Mouse (Mus musculus): ENCODE measurements around the gene Rpl13a. TPM values are rescaled to one million over a fixed set of nuclear protein-coding genes. Genes with fewer than 3 reads are reported as not detected.

The Rpl13a gene
- polyA plus RNA-seq, 1 experiment from 2014 or later, result 1,188 TPM

- Histone ChIP-seq H3K4me1 (peaks cover 36% of the 10 kb centered on the region), H3K9ac (no peak overlapping the region), H3K9me3 (replicated peaks) (no peaks in the 10 kb centered on the region; the same call in 1 of the 2 replicates), H3K4me3 (peak overlapping the region; percentile 50), H3K27me3 (peaks cover 84% of the 10 kb centered on the region), H3K27ac (no peak overlapping the region), H3K4me2 (peak overlapping the region; percentile 65), H3K36me3 (ENCODE audit: poor library complexity, severe bottlenecking) (no peaks in the 10 kb centered on the region)
- 42% methylated on average over 11 of the region's 11 CpGs for WGBS
- ATAC-seq, result no peak
These were observed 37.1 kb upstream of the Rpl13a start for GRCm38 (mm10) chr7:45165701-45166100.

- peaks cover 76% of the 10 kb centered on the region for H3K27me3 ChIP-seq
- ATAC-seq, result no peak
- H3K9ac ChIP-seq, result peak overlapping the region; percentile 68; the same call in 1 of the 2 replicates
- no peaks in the 10 kb centered on the region; the same call in 1 of the 2 replicates for H3K9me3 ChIP-seq (replicated peaks)
- H3K4me1 ChIP-seq, result peaks cover 36% of the 10 kb centered on the region
- no peak overlapping the region for H3K27ac ChIP-seq
- peak overlapping the region; percentile 50 for H3K4me3 ChIP-seq
- peak overlapping the region; percentile 65 for H3K4me2 ChIP-seq
- 63% methylated on average over 5 of the region's 5 CpGs for WGBS
- H3K36me3 ChIP-seq (ENCODE audit: poor library complexity, severe bottlenecking), result peaks cover 5% of the 10 kb centered on the region; the same call in 1 of the 2 replicates
These were observed 36.3 kb upstream of the Rpl13a start for GRCm38 (mm10) chr7:45164833-45165232.

GRCm38 (mm10) chr7:45163735-45164490 is 35.4 kb upstream of the Rpl13a start, which contains the start of gene Slc17a7:
Slc17a7 (plus strand) TSS chr7:45163949.
- no peak for ATAC-seq
- H3K4me3 ChIP-seq, result peak within 1 kb of the TSS; percentile 50
- peak within 1 kb of the TSS; percentile 25; the same call in 1 of the 2 replicates for H3K27ac ChIP-seq
- H3K9me3 ChIP-seq (replicated peaks), result no peaks in the 10 kb centered on the region
- H3K27me3 ChIP-seq, result peaks cover 67% of the 10 kb centered on the region
- WGBS, result 1% methylated on average over 39 of the region's 41 CpGs
- peaks cover 13% of the 10 kb centered on the region for H3K36me3 ChIP-seq (ENCODE audit: poor library complexity, severe bottlenecking)
- H3K4me1 ChIP-seq, result peaks cover 35% of the 10 kb centered on the region
- peak within 1 kb of the TSS; percentile 68 for H3K9ac ChIP-seq
- peak within 1 kb of the TSS; percentile 65 for H3K4me2 ChIP-seq

- H3K27me3 ChIP-seq, result peaks cover 59% of the 10 kb centered on the region
- no peak for ATAC-seq
- 75% methylated on average over 9 of the region's 9 CpGs for WGBS
These were observed 34.5 kb upstream of the Rpl13a start for GRCm38 (mm10) chr7:45162996-45163615.

GRCm38 (mm10) chr7:45162551-45162950 is 34.0 kb upstream of the Rpl13a start:
- ATAC-seq, result peak; percentile 13; the same call in 1 of the 2 replicates
- Histone ChIP-seq H3K9me3 (replicated peaks) (no peaks in the 10 kb centered on the region), H3K27me3 (peaks cover 53% of the 10 kb centered on the region), H3K4me3 (peak overlapping the region; percentile 35), H3K4me1 (peaks cover 22% of the 10 kb centered on the region), H3K4me2 (peak overlapping the region; percentile 64), H3K9ac (peak overlapping the region; percentile 34), H3K36me3 (ENCODE audit: poor library complexity, severe bottlenecking) (peaks cover 27% of the 10 kb centered on the region), H3K27ac (peak overlapping the region; percentile 14; the same call in 1 of the 2 replicates)
- WGBS, result 29% methylated on average over 6 of the region's 6 CpGs

More at GRCm38 (mm10) chr7:45162996-45163615, 34.5 kb upstream of the Rpl13a start:
- Histone ChIP-seq H3K4me1 (peaks cover 27% of the 10 kb centered on the region), H3K36me3 (ENCODE audit: poor library complexity, severe bottlenecking) (peaks cover 21% of the 10 kb centered on the region), H3K27ac (no peak overlapping the region), H3K9ac (no peak overlapping the region), H3K9me3 (replicated peaks) (no peaks in the 10 kb centered on the region), H3K4me3 (peak overlapping the region; percentile 50; the same call in 1 of the 2 replicates), H3K4me2 (peak overlapping the region; percentile 65; the same call in 1 of the 2 replicates)

GRCm38 (mm10) chr7:45161612-45162473 is 33.3 kb upstream of the Rpl13a start:
- peak overlapping the region; percentile 64 for H3K4me2 ChIP-seq
- H3K27ac ChIP-seq, result peak overlapping the region; percentile 32; the same call in 1 of the 2 replicates
- peak; percentile 88 for ATAC-seq
- 5% methylated on average over 35 of the region's 35 CpGs for WGBS
- H3K9me3 ChIP-seq (replicated peaks), result no peaks in the 10 kb centered on the region
- H3K9ac ChIP-seq, result peak overlapping the region; percentile 34
- peak overlapping the region; percentile 35 for H3K4me3 ChIP-seq
- peaks cover 18% of the 10 kb centered on the region for H3K4me1 ChIP-seq
- H3K36me3 ChIP-seq (ENCODE audit: poor library complexity, severe bottlenecking), result peaks cover 30% of the 10 kb centered on the region
- peaks cover 46% of the 10 kb centered on the region for H3K27me3 ChIP-seq

- Histone ChIP-seq H3K36me3 (ENCODE audit: poor library complexity, severe bottlenecking) (peaks cover 30% of the 10 kb centered on the region), H3K4me1 (peaks cover 18% of the 10 kb centered on the region), H3K9ac (no peak overlapping the region), H3K4me2 (no peak overlapping the region), H3K4me3 (no peak overlapping the region), H3K27me3 (peaks cover 36% of the 10 kb centered on the region), H3K9me3 (replicated peaks) (no peaks in the 10 kb centered on the region), H3K27ac (no peak overlapping the region)
- WGBS, result 94% methylated on average over 3 of the region's 3 CpGs
- ATAC-seq, result no peak
These were observed 32.3 kb upstream of the Rpl13a start for GRCm38 (mm10) chr7:45160866-45161265.

- H3K9me3 ChIP-seq (replicated peaks), result no peaks in the 10 kb centered on the region
- peaks cover 30% of the 10 kb centered on the region for H3K36me3 ChIP-seq (ENCODE audit: poor library complexity, severe bottlenecking)
- no peak overlapping the region for H3K4me2 ChIP-seq
- H3K9ac ChIP-seq, result no peak overlapping the region
- ATAC-seq, result no peak
- WGBS, result 92% methylated on average over 6 of the region's 6 CpGs
- peaks cover 18% of the 10 kb centered on the region for H3K4me1 ChIP-seq
- peaks cover 31% of the 10 kb centered on the region for H3K27me3 ChIP-seq
- no peak overlapping the region for H3K4me3 ChIP-seq
- no peak overlapping the region for H3K27ac ChIP-seq
These were observed 31.8 kb upstream of the Rpl13a start for GRCm38 (mm10) chr7:45160316-45160800.

GRCm38 (mm10) chr7:45158991-45159390 is 30.4 kb upstream of the Rpl13a start:
- WGBS, result 96% methylated on average over 6 of the region's 6 CpGs
- no peak for ATAC-seq
- no peak overlapping the region for H3K9ac ChIP-seq
- peaks cover 30% of the 10 kb centered on the region for H3K36me3 ChIP-seq (ENCODE audit: poor library complexity, severe bottlenecking)
- peaks cover 23% of the 10 kb centered on the region for H3K4me1 ChIP-seq
- H3K27ac ChIP-seq, result no peak overlapping the region
- no peaks in the 10 kb centered on the region for H3K9me3 ChIP-seq (replicated peaks)
- no peak overlapping the region for H3K4me3 ChIP-seq
- H3K4me2 ChIP-seq, result no peak overlapping the region
- H3K27me3 ChIP-seq, result peaks cover 17% of the 10 kb centered on the region

GRCm38 (mm10) chr7:45157459-45157858 is 28.9 kb upstream of the Rpl13a start:
- no peaks in the 10 kb centered on the region for H3K9me3 ChIP-seq (replicated peaks)
- H3K27me3 ChIP-seq, result peaks cover 2% of the 10 kb centered on the region; the same call in 1 of the 2 replicates
- no peak for ATAC-seq
- peaks cover 18% of the 10 kb centered on the region for H3K4me1 ChIP-seq
- H3K9ac ChIP-seq, result no peak overlapping the region
- no peak overlapping the region for H3K4me3 ChIP-seq
- H3K36me3 ChIP-seq (ENCODE audit: poor library complexity, severe bottlenecking), result peaks cover 30% of the 10 kb centered on the region
- H3K27ac ChIP-seq, result peak overlapping the region; percentile 12; the same call in 1 of the 2 replicates
- H3K4me2 ChIP-seq, result no peak overlapping the region
- WGBS, result 91% methylated on average over 14 of the region's 14 CpGs

GRCm38 (mm10) chr7:45156206-45156605 is 27.6 kb upstream of the Rpl13a start:
- Histone ChIP-seq H3K4me1 (peaks cover 24% of the 10 kb centered on the region), H3K9me3 (replicated peaks) (no peaks in the 10 kb centered on the region), H3K9ac (no peak overlapping the region), H3K27ac (no peak overlapping the region), H3K27me3 (no peaks in the 10 kb centered on the region), H3K36me3 (ENCODE audit: poor library complexity, severe bottlenecking) (peaks cover 30% of the 10 kb centered on the region), H3K4me3 (no peak overlapping the region), H3K4me2 (no peak overlapping the region)
- 97% methylated on average over 15 of the region's 15 CpGs for whole genome bisulfite sequencing
- no peak for ATAC-seq
